24 mouse cellular contexts compared by ENCODE assay signal in the genomic region with DNA sequence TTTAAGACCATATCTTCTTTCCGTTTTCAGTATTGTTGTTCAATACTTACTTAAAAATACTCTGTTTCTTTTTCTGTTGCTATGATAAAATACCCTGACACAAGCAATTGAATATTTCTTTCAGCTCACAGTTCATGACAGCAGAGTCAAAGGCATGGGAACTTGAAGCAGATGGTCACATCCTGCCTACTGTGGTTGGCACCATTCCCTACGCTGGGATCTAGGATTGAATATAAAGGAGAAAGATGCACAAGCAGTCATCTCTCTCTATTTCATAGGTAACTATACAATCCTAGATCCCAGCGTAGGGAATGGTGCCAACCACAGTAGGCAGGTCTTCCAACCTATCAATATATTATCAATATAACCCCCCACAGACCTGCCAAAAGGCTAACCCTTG. TPM values are rescaled to one million over a fixed set of nuclear protein-coding genes. Genes with fewer than 3 reads are reported as not detected.
DNase-seq lines count a peak whose midpoint lies in the region; ATAC-seq lines count a peak whose summit lies in the region.
"Had no signal": no experiment of that assay in that cellular context is flagged by ENCODE, and none has a peak within 500 bp of the region (broad histone marks: within the 10 kb centered on the region; RNA-seq: fewer than 3 reads in every experiment).

No protein-coding gene starts in this region.

- WGBS in midbrain, embryonic 11.5 days: 97% methylated on average over 3 of the region's 3 CpGs
- WGBS in midbrain, embryonic 15.5 days: 97% methylated on average over 3 of the region's 3 CpGs

- no peak overlapping the region for H3K9ac ChIP-seq in midbrain, embryonic 11.5 days (ENCODE audit: low read length)
- no peak overlapping the region for H3K9ac ChIP-seq in midbrain, embryonic 15.5 days
- H3K9ac ChIP-seq: forebrain, embryonic 13.5 days; heart, embryonic 15.5 days; hindbrain, embryonic 13.5 days; intestine, embryonic 15.5 days had no signal

- peak; percentile 29 for DNase-seq in cerebellum, adult 11-12 months
- peak; percentile 31 for DNase-seq in cerebellum, adult 9-11 months
- no peak for DNase-seq in cerebellum, adult 8-10 months
- peak; percentile 24 for DNase-seq in kidney, adult 9 months
- no peak for DNase-seq in kidney, adult 8-10 months
- peak; percentile 51 for DNase-seq in midbrain, embryonic 11.5 days (ENCODE audit: low spot score, missing footprints)
- DNase-seq: adrenal gland, adult 8-10 months; adrenal gland, postnatal 36 days; gastrocnemius, postnatal 10 days; gastrocnemius, postnatal 36 days; heart, postnatal 10 days; heart, postnatal 36 days; kidney, adult 11 months had no signal

- no peak overlapping the region for H3K4me3 ChIP-seq in midbrain, embryonic 11.5 days (ENCODE audit: low read depth, low read length)
- H3K4me3 ChIP-seq in midbrain, embryonic 15.5 days: no peak overlapping the region
- H3K4me3 ChIP-seq: forebrain, embryonic 10.5 days; forebrain, embryonic 13.5 days; heart, embryonic 15.5 days; hindbrain, embryonic 10.5 days; hindbrain, embryonic 13.5 days; intestine, embryonic 15.5 days had no signal

- no peaks in the 10 kb centered on the region for H3K36me3 ChIP-seq in midbrain, embryonic 11.5 days (ENCODE audit: control insufficient read depth, insufficient read depth, low read length)
- H3K36me3 ChIP-seq in midbrain, embryonic 15.5 days (replicated peaks): no peaks in the 10 kb centered on the region
- H3K36me3 ChIP-seq: heart, embryonic 15.5 days had no signal

- no peak overlapping the region for H3K4me2 ChIP-seq in midbrain, embryonic 11.5 days
- no peak overlapping the region for H3K4me2 ChIP-seq in midbrain, embryonic 15.5 days

- no peaks in the 10 kb centered on the region for H3K27me3 ChIP-seq in midbrain, embryonic 11.5 days (ENCODE audit: control insufficient read depth, insufficient read depth, low read length)
- no peaks in the 10 kb centered on the region for H3K27me3 ChIP-seq in midbrain, embryonic 15.5 days (replicated peaks)
- H3K27me3 ChIP-seq: forebrain, embryonic 13.5 days; heart, embryonic 15.5 days; hindbrain, embryonic 13.5 days; intestine, embryonic 15.5 days had no signal

- no peaks in the 10 kb centered on the region for H3K9me3 ChIP-seq in midbrain, embryonic 11.5 days (ENCODE audit: control insufficient read depth, low read length)
- no peaks in the 10 kb centered on the region for H3K9me3 ChIP-seq in midbrain, embryonic 15.5 days
- H3K9me3 ChIP-seq: forebrain, embryonic 10.5 days; forebrain, embryonic 13.5 days; heart, embryonic 15.5 days; hindbrain, embryonic 10.5 days; hindbrain, embryonic 13.5 days; intestine, embryonic 15.5 days had no signal

- no peak overlapping the region for H3K27ac ChIP-seq in midbrain, embryonic 11.5 days (ENCODE audit: low read depth, low read length)
- no peak overlapping the region for H3K27ac ChIP-seq in midbrain, embryonic 15.5 days
- H3K27ac ChIP-seq: forebrain, embryonic 10.5 days; forebrain, embryonic 13.5 days; hindbrain, embryonic 10.5 days had no signal

- ATAC-seq in cerebellum, adult (ENCODE audit: insufficient number of reproducible peaks, low FRiP score, low TSS enrichment): no peak
- no peak for ATAC-seq in midbrain, embryonic 11.5 days (ENCODE audit: low FRiP score)
- ATAC-seq in midbrain, embryonic 15.5 days (replicated peaks): no peak
- ATAC-seq: activated CD4-positive, CD25-positive, alpha-beta regulatory T cell, adult 4 months; forebrain, embryonic 13.5 days; forebrain, embryonic 16.5 days; hindbrain, embryonic 16.5 days had no signal

- H3K4me1 ChIP-seq in midbrain, embryonic 11.5 days (ENCODE audit: control insufficient read depth, insufficient read depth, low read length): peaks cover 11% of the 10 kb centered on the region
- H3K4me1 ChIP-seq in midbrain, embryonic 15.5 days: peaks cover 7% of the 10 kb centered on the region

RNA-seq across cellular contexts. Expression of a gene that starts 9.3 kb away (rescaled TPM):
- polyA plus RNA-seq in midbrain, embryonic 11.5 days (2014; fragmentation: Nextera tagmentation; extraction: Ambion mirVana): 16.7 and 21.7 TPM in 2 replicates
- polyA plus RNA-seq in midbrain, embryonic 15.5 days (2015; fragmentation: Nextera tagmentation; extraction: Ambion mirVana): 6.9 and 7.9 TPM in 2 replicates

Comparison
In these comparisons a context has a peak if more than half of its experiments do, and no peak if none do; other contexts are left out.
1. DNase-seq: peak in cerebellum, adult 11-12 months (single experiment), cerebellum, adult 9-11 months (single experiment), kidney, adult 9 months (single experiment) and midbrain, embryonic 11.5 days (single experiment); none in cerebellum, adult 8-10 months (single experiment) and kidney, adult 8-10 months (0 of 2).